Mouse (Mus musculus) stomach, embryonic 16.5 days (tissue): Measurements from ENCODE around the gene Cd8b1. TPM values are rescaled to one million over a fixed set of nuclear protein-coding genes. Genes with fewer than 3 reads are reported as not detected.
"Not testable (repeated sequence)": the region's sequence is repeated elsewhere in the genome, so short reads cannot be mapped to it uniquely, and the experiment has no call there.

Experiments used
- ATAC-seq: fragments of 200-750 bp; cut with Nextera tagmentation; 2 replicates; pipeline ENCODE4 v1.8.0; 2017; ENCODE audit warnings: moderate number of reproducible peaks, moderate TSS enrichment; ENCODE audit not compliant: insufficient read depth, low FRiP score
- H3K27ac ChIP-seq: fragments of 300-500 bp; sonication (generic); 2 replicates; pipeline ENCODE4 v1.5.1; 2014; ENCODE audit warnings: low read length
- H3K27me3 ChIP-seq: fragments of 300-500 bp; sonication (generic); 2 replicates; pipeline ENCODE4 v1.6.1; 2014; ENCODE audit warnings: low read length, control low read depth, mixed read lengths; ENCODE audit not compliant: control insufficient read depth, insufficient read depth
- H3K36me3 ChIP-seq: fragments of 300-500 bp; sonication (generic); 2 replicates; pipeline ENCODE4 v1.6.1; 2014; ENCODE audit warnings: low read length; ENCODE audit not compliant: control insufficient read depth, insufficient read depth
- H3K4me1 ChIP-seq: fragments of 300-500 bp; sonication (generic); 2 replicates; pipeline ENCODE4 v1.6.1; 2014; ENCODE audit warnings: low read length, control low read depth, mixed read lengths; ENCODE audit not compliant: control insufficient read depth, insufficient read depth
- H3K4me2 ChIP-seq: fragments of 300-500 bp; sonication (generic); 2 replicates; pipeline ENCODE4 v1.6.1; 2014; ENCODE audit warnings: low read depth, low read length, mixed read lengths
- H3K4me3 ChIP-seq: fragments of 300-500 bp; sonication (generic); replicated peaks from 2 replicates; pipeline ENCODE4 v1.5.1; 2014; ENCODE audit warnings: mild to moderate bottlenecking, low read length
- H3K9ac ChIP-seq: fragments of 300-500 bp; sonication (generic); 2 replicates; pipeline ENCODE4 v1.6.1; 2014; ENCODE audit warnings: low read length
- H3K9me3 ChIP-seq: fragments of 300-500 bp; sonication (generic); replicated peaks from 2 replicates; pipeline ENCODE4 v1.6.1; 2016; ENCODE audit warnings: low read length, control low read depth; ENCODE audit not compliant: control insufficient read depth
- WGBS: fragments of 180-500 bp; shearing (Covaris S2); extraction: QIAGEN DNeasy Blood & Tissue Kit; methylation state at CpG from one replicate; pipeline ENCODE4 v1.1.7; 2014; 5-methylcytosine and 5-hydroxymethylcytosine counted together
- polyA plus RNA-seq: library from polyadenylated mRNA; unstranded; fragments of >200 nt; fragmentation: Nextera tagmentation; extraction: Ambion mirVana; gene quantifications from 2 replicates; pipeline ENCODE4 v1.2.1, GENCODE M21; 2015

Gene Cd8b1
- polyA plus RNA-seq, 1 experiment from 2014 or later: not detected

DNA sequence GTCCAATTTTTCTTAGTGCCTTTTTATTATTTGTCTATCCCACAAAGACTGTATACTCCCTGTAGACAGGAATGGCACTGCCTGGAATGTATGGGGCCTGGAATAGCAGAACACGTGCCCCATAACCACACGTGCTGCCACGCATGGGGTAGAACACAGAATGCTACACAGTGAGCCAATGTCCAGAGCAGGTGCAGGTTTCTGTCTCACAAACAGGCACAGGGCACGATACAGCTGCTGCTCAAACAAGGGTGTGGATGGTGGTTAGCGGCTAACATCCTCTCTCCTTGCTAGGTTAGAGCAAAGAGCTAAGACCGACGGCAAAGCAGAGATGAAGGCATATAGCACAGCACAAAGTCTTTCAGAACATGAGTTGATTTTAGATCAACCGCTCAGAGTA is 15.1 kb upstream of the Cd8b1 start:
- Histone ChIP-seq H3K4me3 (no peak overlapping the region), H3K9ac (no peak overlapping the region), H3K9me3 (no peaks in the 10 kb centered on the region), H3K27ac (no peak overlapping the region), H3K27me3 (no peaks in the 10 kb centered on the region), H3K36me3 (no peaks in the 10 kb centered on the region), H3K4me2 (no peak overlapping the region), H3K4me1 (no peaks in the 10 kb centered on the region)
- ATAC-seq: no peak
- WGBS: 76% methylated on average over 8 of the region's 8 CpGs

DNA sequence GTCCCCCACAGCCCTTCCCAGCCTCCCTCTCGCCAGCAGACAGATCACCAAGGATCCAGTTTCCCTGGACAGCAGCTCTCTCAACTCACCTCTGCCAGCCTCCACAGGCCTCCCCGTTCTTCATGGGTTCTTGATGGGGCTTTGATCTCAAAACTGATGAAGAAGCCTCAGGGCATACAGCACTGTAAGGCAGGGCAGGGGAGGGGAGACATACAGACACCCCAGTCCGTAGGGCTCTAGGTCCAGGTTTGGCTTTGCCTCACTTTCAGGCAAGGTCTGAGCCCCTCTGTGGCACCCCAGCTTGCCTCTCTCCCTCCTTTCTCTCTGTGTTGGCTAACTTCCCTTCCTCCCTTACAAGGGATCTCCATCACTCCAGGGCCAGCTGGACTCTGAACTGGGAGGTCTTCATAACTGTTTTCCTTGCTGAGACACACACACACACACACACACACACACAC is 733 bp upstream of the Cd8b1 start, which contains the start of gene Smyd1:
Smyd1 (minus strand) TSS at position 408 of the 458 bp plus-strand sequence.
- 76% methylated on average over 3 of the region's 3 CpGs for WGBS
- Histone ChIP-seq H3K36me3 (no peaks in the 10 kb centered on the region), H3K4me2 (no peak within 1 kb of the TSS), H3K9me3 (no peaks in the 10 kb centered on the region), H3K27ac (no peak within 1 kb of the TSS), H3K4me3 (no peak within 1 kb of the TSS), H3K27me3 (no peaks in the 10 kb centered on the region), H3K9ac (no peak within 1 kb of the TSS), H3K4me1 (no peaks in the 10 kb centered on the region)
- no peak for ATAC-seq

DNA sequence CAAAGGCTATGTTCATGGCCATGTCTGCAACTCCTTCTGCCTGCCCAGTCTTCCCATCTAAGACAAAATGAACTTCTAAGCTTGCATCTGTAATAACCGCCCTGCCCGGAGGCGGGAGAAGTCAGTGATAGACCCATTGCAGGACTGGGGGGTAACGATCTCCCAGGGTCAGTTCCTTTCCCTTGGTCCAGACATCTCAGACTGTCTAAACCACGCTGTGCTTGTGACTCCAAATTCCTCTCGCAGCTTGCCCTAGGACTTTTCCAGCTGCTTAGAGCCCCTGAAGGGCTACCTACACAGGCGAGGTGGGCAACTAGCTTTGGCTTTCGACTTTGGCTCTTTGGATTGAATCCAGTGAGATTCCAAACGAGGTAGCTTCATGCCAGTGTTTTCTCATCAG is 2.2 kb downstream of the Cd8b1 start:
- WGBS: 89% methylated on average over 9 of the region's 9 CpGs
- ATAC-seq: no peak

DNA sequence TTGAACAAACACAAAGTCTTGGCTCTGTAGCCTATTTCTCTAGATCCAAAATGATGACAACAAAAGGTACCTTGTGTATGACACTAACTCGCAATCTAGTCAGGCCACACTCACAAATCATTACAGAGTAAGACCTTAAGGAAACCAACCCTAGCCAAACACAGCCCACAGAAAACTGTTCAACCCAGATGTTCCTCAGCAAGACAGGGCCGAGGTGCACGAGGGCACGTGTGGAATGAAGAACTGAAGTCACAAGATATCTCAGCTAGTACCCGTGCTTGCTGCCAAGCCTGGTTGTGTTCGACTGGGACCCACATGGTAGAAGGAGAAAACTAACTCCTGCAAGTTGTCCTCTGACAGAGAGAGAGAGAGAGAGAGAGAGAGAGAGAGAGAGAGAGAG is 7.3 kb downstream of the Cd8b1 start:
- WGBS: 81% methylated on average over 6 of the region's 6 CpGs
- no peak overlapping the region for H3K4me3 ChIP-seq
- ATAC-seq: no peak
- H3K27me3 ChIP-seq: no peaks in the 10 kb centered on the region
- no peak overlapping the region for H3K9ac ChIP-seq
- H3K4me1 ChIP-seq: no peaks in the 10 kb centered on the region
- no peaks in the 10 kb centered on the region for H3K36me3 ChIP-seq
- H3K27ac ChIP-seq: no peak overlapping the region
- H3K9me3 ChIP-seq: no peaks in the 10 kb centered on the region
- no peak overlapping the region for H3K4me2 ChIP-seq

More for the DNA sequence above, 2.2 kb downstream of the Cd8b1 start:
- Histone ChIP-seq H3K4me3 (no peak overlapping the region), H3K4me1 (no peaks in the 10 kb centered on the region), H3K27me3 (no peaks in the 10 kb centered on the region), H3K4me2 (no peak overlapping the region), H3K27ac (no peak overlapping the region), H3K9ac (no peak overlapping the region), H3K9me3 (no peaks in the 10 kb centered on the region), H3K36me3 (no peaks in the 10 kb centered on the region)

- Histone ChIP-seq H3K27ac (no peak overlapping the region), H3K4me3 (no peak overlapping the region), H3K9ac (no peak overlapping the region), H3K4me1 (no peaks in the 10 kb centered on the region), H3K9me3 (no peaks in the 10 kb centered on the region), H3K27me3 (no peaks in the 10 kb centered on the region), H3K36me3 (no peaks in the 10 kb centered on the region), H3K4me2 (no peak overlapping the region)
- WGBS: 80% methylated on average over 7 of the region's 7 CpGs
- no peak for ATAC-seq
Observed at GRCm38 (mm10) chr6:71330486-71330885, 7.9 kb downstream of the Cd8b1 start.

DNA sequence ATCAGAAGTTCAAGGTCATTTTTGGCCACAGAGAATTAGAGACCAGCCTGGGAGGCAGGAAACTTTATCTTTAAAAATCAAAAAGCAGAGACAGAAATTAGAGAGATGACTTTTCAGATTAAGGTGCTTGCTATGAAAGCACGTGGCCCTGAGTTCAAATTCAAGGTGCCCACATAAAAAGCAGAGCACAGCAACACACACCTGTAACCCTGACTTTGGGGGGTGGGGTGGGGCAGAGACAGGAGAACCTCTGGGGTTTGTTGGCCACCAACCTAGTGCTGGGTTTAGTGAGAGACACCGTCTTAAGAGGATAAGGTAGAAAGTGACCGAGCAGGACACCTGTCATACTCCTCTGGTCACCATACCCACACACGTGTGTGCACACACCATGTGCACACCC is 8.9 kb downstream of the Cd8b1 start:
- not testable (repeated sequence) for H3K4me1 ChIP-seq, H3K9ac ChIP-seq, H3K4me2 ChIP-seq, H3K9me3 ChIP-seq, H3K4me3 ChIP-seq, H3K27ac ChIP-seq, ATAC-seq, H3K27me3 ChIP-seq, H3K36me3 ChIP-seq
- 68% methylated on average over 1 of the region's 4 CpGs for WGBS

GRCm38 (mm10) chr6:71332236-71332965 is 9.8 kb downstream of the Cd8b1 start:
- H3K9ac ChIP-seq: no peak overlapping the region
- H3K9me3 ChIP-seq: no peaks in the 10 kb centered on the region
- no peak overlapping the region for H3K27ac ChIP-seq
- no peaks in the 10 kb centered on the region for H3K36me3 ChIP-seq
- H3K27me3 ChIP-seq: no peaks in the 10 kb centered on the region
- no peak overlapping the region for H3K4me2 ChIP-seq
- no peaks in the 10 kb centered on the region for H3K4me1 ChIP-seq
- H3K4me3 ChIP-seq: no peak overlapping the region
- WGBS: 80% methylated on average over 11 of the region's 11 CpGs
- ATAC-seq: no peak

DNA sequence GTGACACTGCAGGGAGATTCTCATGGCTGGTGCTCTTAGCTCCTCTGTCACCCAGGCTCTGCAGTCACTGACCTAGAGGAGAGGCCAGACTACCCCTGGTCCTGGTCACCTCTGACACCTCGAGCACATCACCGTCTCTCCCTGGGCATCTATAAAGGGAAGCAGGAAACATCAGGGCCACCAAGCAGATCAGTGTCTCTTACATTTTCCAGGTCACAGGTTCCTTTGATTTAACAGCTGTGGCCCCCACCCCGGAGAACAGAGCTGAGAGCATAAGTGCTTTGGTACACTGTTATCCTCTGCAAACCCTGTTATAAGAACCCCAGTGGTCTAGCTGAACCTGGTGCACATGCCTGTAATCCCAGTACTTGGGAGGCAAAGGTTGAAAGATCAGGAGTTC is 10.4 kb downstream of the Cd8b1 start:
- no peaks in the 10 kb centered on the region for H3K36me3 ChIP-seq
- H3K9me3 ChIP-seq: no peaks in the 10 kb centered on the region
- H3K4me3 ChIP-seq: no peak overlapping the region
- H3K4me1 ChIP-seq: no peaks in the 10 kb centered on the region
- no peak overlapping the region for H3K4me2 ChIP-seq
- 78% methylated on average over 3 of the region's 3 CpGs for WGBS
- ATAC-seq: no peak
- no peak overlapping the region for H3K27ac ChIP-seq
- H3K9ac ChIP-seq: no peak overlapping the region
- H3K27me3 ChIP-seq: no peaks in the 10 kb centered on the region

GRCm38 (mm10) chr6:71333578-71334273 is 11.1 kb downstream of the Cd8b1 start:
- Histone ChIP-seq H3K9ac (no peak overlapping the region), H3K27me3 (no peaks in the 10 kb centered on the region), H3K4me2 (no peak overlapping the region), H3K36me3 (no peaks in the 10 kb centered on the region), H3K4me1 (no peaks in the 10 kb centered on the region), H3K4me3 (no peak overlapping the region), H3K9me3 (no peaks in the 10 kb centered on the region), H3K27ac (no peak overlapping the region)
- WGBS: 84% methylated on average over 11 of the region's 11 CpGs
- no peak for ATAC-seq
